Mouse (Mus musculus): ENCODE measurements around the gene Lhx8. TPM values are rescaled to one million over a fixed set of nuclear protein-coding genes. Genes with fewer than 3 reads are reported as not detected.

Lhx8 gene
- total and polyA plus RNA-seq, 2 experiments = not detected

- WGBS = 2% methylated on average over 20 of the region's 20 CpGs
- TF ChIP-seq CTCF (IDR thresholded peaks at IDR 0.05; ENCODE audit: low read depth, low read length) = no peak
- no peak for TF ChIP-seq POLR2A (IDR thresholded peaks at IDR 0.05; ENCODE audit: extremely low read depth, insufficient read depth, low read length)
- no peak for DNase-seq (ENCODE audit: extremely low read depth, low read depth, low spot score)
- no peak overlapping the region for H3K9ac ChIP-seq (ENCODE audit: low read depth, low read length)
- no peak overlapping the region for H3K27ac ChIP-seq (replicated peaks; ENCODE audit: insufficient read depth, low read depth, low read length)
- peak overlapping the region; percentile 31; the same call in 1 of the 2 replicates for H3K4me3 ChIP-seq (ENCODE audit: insufficient read depth, low read depth, low read length)
- peaks cover 38% of the 10 kb centered on the region for H3K27me3 ChIP-seq (ENCODE audit: control insufficient read depth, insufficient read depth, low read length)
- no peaks in the 10 kb centered on the region for H3K79me2 ChIP-seq (ENCODE audit: control insufficient read depth, insufficient read depth, low read length)
- no peaks in the 10 kb centered on the region for H3K36me3 ChIP-seq (ENCODE audit: control insufficient read depth, insufficient read depth, low read length)
- H3K4me1 ChIP-seq (ENCODE audit: control insufficient read depth, insufficient read depth, low read length) = peaks cover 2% of the 10 kb centered on the region; the same call in 1 of the 2 replicates
Measured at GRCm38 (mm10) chr3:154332213-154332530, 1.7 kb upstream of the Lhx8 start.

GRCm38 (mm10) chr3:154331506-154332212, 1.2 kb upstream of the Lhx8 start:
- no peak overlapping the region for H3K9ac ChIP-seq (ENCODE audit: low read depth, low read length)
- no peak overlapping the region for H3K27ac ChIP-seq (replicated peaks; ENCODE audit: insufficient read depth, low read depth, low read length)
- H3K4me1 ChIP-seq (ENCODE audit: control insufficient read depth, insufficient read depth, low read length) = peaks cover 2% of the 10 kb centered on the region; the same call in 1 of the 2 replicates
- H3K36me3 ChIP-seq (ENCODE audit: control insufficient read depth, insufficient read depth, low read length) = no peaks in the 10 kb centered on the region
- H3K79me2 ChIP-seq (ENCODE audit: control insufficient read depth, insufficient read depth, low read length) = no peaks in the 10 kb centered on the region
- 7% methylated on average over 21 of the region's 21 CpGs for WGBS
- TF ChIP-seq CTCF (IDR thresholded peaks at IDR 0.05; ENCODE audit: low read depth, low read length) (no peak), POLR2A (IDR thresholded peaks at IDR 0.05; ENCODE audit: extremely low read depth, insufficient read depth, low read length) (no peak)
- no peak overlapping the region; the same call in 1 of the 2 replicates for H3K4me3 ChIP-seq (ENCODE audit: insufficient read depth, low read depth, low read length)
- peaks cover 38% of the 10 kb centered on the region for H3K27me3 ChIP-seq (ENCODE audit: control insufficient read depth, insufficient read depth, low read length)
- DNase-seq (ENCODE audit: extremely low read depth, low read depth, low spot score) = no peak

- Histone ChIP-seq H3K36me3 (ENCODE audit: control insufficient read depth, insufficient read depth, low read length) (no peaks in the 10 kb centered on the region), H3K4me3 (ENCODE audit: insufficient read depth, low read depth, low read length) (no peak overlapping the region), H3K27me3 (ENCODE audit: control insufficient read depth, insufficient read depth, low read length) (peaks cover 38% of the 10 kb centered on the region), H3K9ac (ENCODE audit: low read depth, low read length) (no peak overlapping the region), H3K27ac (replicated peaks; ENCODE audit: insufficient read depth, low read depth, low read length) (no peak overlapping the region), H3K79me2 (ENCODE audit: control insufficient read depth, insufficient read depth, low read length) (no peaks in the 10 kb centered on the region), H3K4me1 (ENCODE audit: control insufficient read depth, insufficient read depth, low read length) (peaks cover 2% of the 10 kb centered on the region; the same call in 1 of the 2 replicates)
- TF ChIP-seq POLR2A (IDR thresholded peaks at IDR 0.05; ENCODE audit: extremely low read depth, insufficient read depth, low read length) = no peak
- WGBS = 2% methylated on average over 10 of the region's 10 CpGs
- DNase-seq (ENCODE audit: extremely low read depth, low read depth, low spot score) = no peak
Measured at GRCm38 (mm10) chr3:154331003-154331340, 513 bp upstream of the Lhx8 start.

- Histone ChIP-seq H3K79me2 (ENCODE audit: control insufficient read depth, insufficient read depth, low read length) (no peaks in the 10 kb centered on the region), H3K27me3 (ENCODE audit: control insufficient read depth, insufficient read depth, low read length) (peaks cover 40% of the 10 kb centered on the region), H3K27ac (replicated peaks; ENCODE audit: insufficient read depth, low read depth, low read length) (no peak overlapping the region), H3K4me3 (ENCODE audit: insufficient read depth, low read depth, low read length) (peak overlapping the region; percentile 26; the same call in 1 of the 2 replicates), H3K9ac (ENCODE audit: low read depth, low read length) (no peak overlapping the region), H3K36me3 (ENCODE audit: control insufficient read depth, insufficient read depth, low read length) (no peaks in the 10 kb centered on the region), H3K4me1 (ENCODE audit: control insufficient read depth, insufficient read depth, low read length) (peaks cover 2% of the 10 kb centered on the region; the same call in 1 of the 2 replicates)
- 2% methylated on average over 54 of the region's 54 CpGs for WGBS
- no peak for DNase-seq (ENCODE audit: extremely low read depth, low read depth, low spot score)
- TF ChIP-seq CTCF (IDR thresholded peaks at IDR 0.05; ENCODE audit: low read depth, low read length) = no peak
- TF ChIP-seq POLR2A (IDR thresholded peaks at IDR 0.05; ENCODE audit: extremely low read depth, insufficient read depth, low read length) = no peak
Measured at GRCm38 (mm10) chr3:154329323-154330180, 907 bp downstream of the Lhx8 start.

GRCm38 (mm10) chr3:154328721-154329322, 1.6 kb downstream of the Lhx8 start:
- no peak overlapping the region for H3K27ac ChIP-seq (replicated peaks; ENCODE audit: insufficient read depth, low read depth, low read length)
- no peak overlapping the region for H3K4me3 ChIP-seq (ENCODE audit: insufficient read depth, low read depth, low read length)
- no peak overlapping the region for H3K9ac ChIP-seq (ENCODE audit: low read depth, low read length)
- H3K4me1 ChIP-seq (ENCODE audit: control insufficient read depth, insufficient read depth, low read length) = peaks cover 2% of the 10 kb centered on the region; the same call in 1 of the 2 replicates
- no peak for DNase-seq (ENCODE audit: extremely low read depth, low read depth, low spot score)
- no peaks in the 10 kb centered on the region for H3K79me2 ChIP-seq (ENCODE audit: control insufficient read depth, insufficient read depth, low read length)
- peaks cover 39% of the 10 kb centered on the region for H3K27me3 ChIP-seq (ENCODE audit: control insufficient read depth, insufficient read depth, low read length)
- no peak for TF ChIP-seq POLR2A (IDR thresholded peaks at IDR 0.05; ENCODE audit: extremely low read depth, insufficient read depth, low read length)
- no peak for TF ChIP-seq CTCF (IDR thresholded peaks at IDR 0.05; ENCODE audit: low read depth, low read length)
- no peaks in the 10 kb centered on the region for H3K36me3 ChIP-seq (ENCODE audit: control insufficient read depth, insufficient read depth, low read length)
- WGBS = 2% methylated on average over 22 of the region's 22 CpGs

All from liver, adult 2 months (tissue).